Mouse (Mus musculus) lung, adult 18-20 months (tissue): Measurements from ENCODE around the gene Sstr5.

Source experiments
- DNase-seq, 2 experiments: peaks; one replicate each; pipeline ENCODE4 v3.0.0; 2022; ENCODE audit warnings: mixed read lengths in 2 of 2

The Sstr5 gene

GRCm38 (mm10) chr17:25497013-25497412, at the start of gene Sstr5:
Gene Sstr5 (minus strand): TSS chr17:25497288.
- peak in 1 of 2 experiments; percentile 19 for DNase-seq

- DNase-seq: no peak
Measured at GRCm38 (mm10) chr17:25541768-25542167, 44.7 kb upstream of the Sstr5 start.

- DNase-seq: no peak
Measured at GRCm38 (mm10) chr17:25540731-25541130, 43.6 kb upstream of the Sstr5 start.

DNA sequence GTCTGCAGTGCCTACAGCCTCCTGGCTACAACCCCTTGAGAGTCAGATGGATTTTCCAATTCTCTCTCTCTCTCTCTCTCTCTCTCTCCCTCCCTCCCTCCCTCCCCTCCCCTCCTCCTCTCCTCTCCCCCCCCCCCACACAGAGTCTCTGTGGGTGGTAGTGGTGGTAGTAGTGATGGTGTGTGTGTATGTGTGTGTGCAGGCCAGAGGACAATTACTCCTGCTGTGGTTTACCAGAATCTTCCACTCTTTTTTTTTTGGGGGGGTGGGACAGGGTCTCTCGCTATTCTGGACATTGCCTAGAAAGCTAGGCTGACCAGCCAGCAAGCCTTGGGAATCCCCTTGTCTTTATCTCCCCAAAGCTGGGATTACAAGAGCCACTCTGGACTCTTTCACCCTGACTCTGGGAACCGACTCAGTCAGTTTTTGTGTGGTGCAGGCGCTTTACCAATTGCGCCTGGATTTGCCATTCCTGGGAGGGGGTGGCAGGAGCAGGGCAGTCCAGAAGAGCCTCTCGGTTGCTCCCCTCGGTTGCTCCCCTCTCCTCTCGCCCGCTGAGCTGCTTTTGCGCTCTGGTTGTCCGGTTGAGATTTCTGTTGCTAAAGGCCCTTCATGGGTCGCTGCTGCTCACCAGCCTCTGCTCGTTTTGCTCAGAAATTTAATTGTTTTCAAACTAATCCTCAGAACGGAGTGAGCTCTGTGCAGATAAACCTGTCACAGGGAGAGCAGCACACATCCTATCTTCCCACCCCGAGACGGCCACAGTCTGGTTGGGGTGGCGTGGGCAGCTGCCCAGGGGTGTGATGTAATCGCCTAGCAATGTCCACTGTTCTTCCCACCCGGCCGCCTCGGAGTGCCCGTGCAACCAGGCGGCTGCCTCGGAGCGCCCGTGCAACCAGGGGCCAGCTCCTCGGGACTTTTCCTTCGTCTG, 42.1 kb upstream of the Sstr5 start:
- DNase-seq: peak; percentile 9 to 19

DNA sequence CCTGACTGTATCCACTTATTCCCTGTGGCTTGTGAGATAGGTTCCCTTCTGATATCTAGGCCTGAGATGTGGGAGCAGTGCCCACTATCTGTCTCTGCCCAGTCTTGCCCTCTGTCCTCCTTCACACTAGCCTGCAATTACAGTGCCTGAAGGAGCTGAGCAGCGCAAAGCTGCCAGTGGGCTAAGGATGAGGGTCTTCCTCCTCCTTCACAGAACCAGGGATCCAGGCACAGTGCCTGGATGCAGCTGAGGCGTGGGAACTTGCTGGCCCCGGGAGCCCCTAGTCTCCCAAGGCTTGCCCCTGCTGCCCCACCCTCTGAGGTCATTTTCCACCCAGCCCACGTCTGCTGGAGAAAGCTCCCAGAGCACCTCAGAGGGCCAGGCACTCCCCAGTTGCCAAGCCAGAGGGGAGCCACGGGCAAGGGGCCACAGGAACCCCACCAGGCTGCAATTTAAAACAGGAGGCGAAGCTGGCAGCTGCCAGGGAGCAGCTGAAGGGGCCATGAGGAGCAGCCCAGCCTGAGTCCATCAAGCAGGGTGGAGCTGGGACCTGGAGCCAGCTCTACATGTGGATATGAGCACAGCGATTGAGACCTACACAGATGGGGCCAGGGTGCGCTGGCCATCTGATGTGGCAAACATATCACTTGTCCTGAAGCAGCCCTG, 33.4 kb upstream of the Sstr5 start:
- DNase-seq: no peak

GRCm38 (mm10) chr17:25522080-25522479, 25.0 kb upstream of the Sstr5 start:
- DNase-seq: no peak

GRCm38 (mm10) chr17:25520492-25520891, 23.4 kb upstream of the Sstr5 start:
- no peak for DNase-seq

- DNase-seq: no peak
Measured at GRCm38 (mm10) chr17:25519511-25519910, 22.4 kb upstream of the Sstr5 start.

- DNase-seq: no peak
Measured at GRCm38 (mm10) chr17:25518144-25518543, 21.1 kb upstream of the Sstr5 start.

- no peak for DNase-seq
Measured at GRCm38 (mm10) chr17:25516315-25516714, 19.2 kb upstream of the Sstr5 start.

GRCm38 (mm10) chr17:25514055-25514454, 17.0 kb upstream of the Sstr5 start:
- DNase-seq: no peak

GRCm38 (mm10) chr17:25511876-25512275, 14.8 kb upstream of the Sstr5 start:
- no peak for DNase-seq

GRCm38 (mm10) chr17:25510074-25510830, 13.2 kb upstream of the Sstr5 start:
- DNase-seq: no peak

- no peak for DNase-seq
Measured at GRCm38 (mm10) chr17:25508860-25509577, 11.9 kb upstream of the Sstr5 start.

DNA sequence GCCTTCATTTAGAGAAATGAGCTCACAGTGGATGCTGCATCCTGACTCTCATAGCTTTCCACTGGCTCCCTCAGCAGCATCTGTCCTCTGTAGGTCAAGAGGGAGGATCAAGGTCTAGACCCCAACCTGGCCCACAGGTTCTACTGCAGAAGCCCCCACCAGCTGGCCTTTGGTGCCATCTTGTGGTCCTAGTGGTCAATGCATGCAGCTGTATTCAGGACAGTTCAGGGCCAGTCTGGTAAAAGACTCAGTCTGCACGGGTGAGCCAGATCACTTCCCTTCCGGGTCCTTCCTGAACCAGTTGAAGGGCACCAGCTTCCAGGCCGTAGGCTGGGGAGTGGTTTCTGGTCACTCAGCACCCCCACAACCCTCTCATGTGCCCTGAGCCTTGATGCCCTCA, 10.7 kb upstream of the Sstr5 start:
- peak; percentile 46 to 55 for DNase-seq

GRCm38 (mm10) chr17:25502599-25502998, 5.5 kb upstream of the Sstr5 start:
- DNase-seq: no peak

GRCm38 (mm10) chr17:25482092-25482491, 15.0 kb downstream of the Sstr5 start:
- no peak for DNase-seq

GRCm38 (mm10) chr17:25480820-25481219, 16.3 kb downstream of the Sstr5 start:
- DNase-seq: no peak

- DNase-seq: no peak
Measured at GRCm38 (mm10) chr17:25480152-25480551, 16.9 kb downstream of the Sstr5 start.

DNA sequence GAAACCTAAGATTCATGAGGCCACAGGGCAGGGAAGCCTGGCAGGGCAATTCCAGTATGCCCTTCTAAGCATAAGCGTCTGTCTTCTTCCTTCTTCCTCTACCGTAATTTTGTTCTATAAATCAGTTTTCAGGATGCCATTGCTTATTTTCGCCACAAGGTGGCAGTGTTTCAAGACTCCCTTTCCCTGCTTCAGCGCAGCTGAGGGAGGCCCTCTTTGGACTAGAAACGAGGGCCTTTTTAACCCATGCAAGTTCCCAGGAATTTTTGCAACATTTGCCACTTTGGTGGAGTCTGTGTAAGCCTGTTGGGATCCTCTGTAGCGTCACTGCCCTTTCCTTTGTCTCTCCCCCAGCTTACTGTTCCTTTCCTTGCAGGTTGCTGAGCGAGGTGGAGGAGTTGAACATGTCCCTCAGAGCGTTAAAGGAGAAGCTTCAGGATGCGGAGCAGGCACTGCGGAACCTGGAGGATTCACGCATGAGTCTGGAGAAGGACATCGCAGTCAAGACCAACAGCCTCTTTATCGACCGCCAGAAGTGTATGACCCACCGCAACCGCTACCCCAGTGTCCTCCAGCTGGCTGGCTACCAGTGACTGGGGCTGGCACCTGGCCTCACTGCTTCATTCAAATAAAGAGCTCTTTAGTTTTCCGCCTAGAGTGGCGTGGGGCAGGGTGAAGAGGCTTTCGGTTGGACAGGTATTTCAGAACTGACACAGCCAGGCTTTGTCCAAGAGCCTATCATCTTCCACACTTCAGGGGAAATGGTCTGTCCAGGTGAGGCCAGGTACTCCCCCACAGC, 20.9 kb downstream of the Sstr5 start:
- peak; percentile 48 to 53 for DNase-seq

GRCm38 (mm10) chr17:25474330-25475077, 22.6 kb downstream of the Sstr5 start:
- DNase-seq: peak; percentile 68 to 79
